Mouse (Mus musculus): ENCODE measurements around the gene Sp2. TPM values are rescaled to one million over a fixed set of nuclear protein-coding genes. Genes with fewer than 3 reads are reported as not detected.

The Sp2 gene
- total and polyA plus RNA-seq, 3 experiments: 10.4 to 12.4 (median 12.3) TPM

DNA sequence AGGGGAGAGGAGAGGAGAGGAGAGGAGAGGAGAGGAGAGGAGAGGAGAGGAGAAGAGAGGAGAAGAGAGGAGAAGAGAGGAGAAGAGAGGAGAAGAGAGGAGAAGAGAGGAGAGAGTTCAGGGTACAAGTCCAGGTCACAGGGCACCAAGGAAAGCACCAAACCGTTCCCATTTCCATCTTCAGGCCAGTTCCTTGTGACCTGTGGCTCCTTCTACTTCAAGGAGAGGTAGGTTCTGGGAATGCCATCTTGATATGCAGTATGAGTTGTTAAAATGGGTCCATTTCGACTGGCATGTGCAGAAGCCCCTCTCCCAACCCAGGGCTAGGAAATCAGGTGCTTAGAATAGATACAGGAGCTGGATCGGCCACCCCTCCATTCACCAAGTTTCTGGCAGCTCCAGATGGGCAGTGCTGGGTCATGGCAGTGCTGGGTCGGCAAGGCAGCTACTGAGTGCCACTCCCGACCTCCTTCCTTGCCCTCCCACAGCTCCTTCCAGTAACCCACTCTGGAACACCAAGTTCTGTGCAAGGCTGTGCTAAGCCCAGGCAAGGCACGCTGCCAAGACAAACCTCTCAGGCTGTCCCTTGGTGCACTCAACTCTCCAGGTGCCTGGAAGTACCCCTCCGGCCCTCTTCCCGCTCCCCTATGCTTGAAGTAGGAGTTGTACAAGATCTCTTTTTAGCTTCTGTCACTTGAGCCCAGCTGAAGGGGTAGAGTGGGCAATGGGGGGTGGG is 51.3 kb downstream of the Sp2 start:
- 42% methylated on average over 8 of the region's 8 CpGs for WGBS
- H3K36me3 ChIP-seq (ENCODE audit: control insufficient read depth, insufficient read depth, low read length): no peaks in the 10 kb centered on the region
- intact Hi-C loops (cut with DNase I): no loop called here
- no peak for TF ChIP-seq CTCF (IDR thresholded peaks at IDR 0.05)
- no peak for TF ChIP-seq POLR2A (IDR thresholded peaks at IDR 0.05; ENCODE audit: insufficient read depth, low read depth, low read length)
- TF ChIP-seq EP300 (IDR thresholded peaks at IDR 0.05; ENCODE audit: insufficient read depth, low read depth, low read length): no peak
- H3K27me3 ChIP-seq (ENCODE audit: control insufficient read depth, insufficient read depth, low read length): peaks cover 3% of the 10 kb centered on the region; the same call in 1 of the 2 replicates
- H3K79me2 ChIP-seq (replicated peaks; ENCODE audit: control insufficient read depth, insufficient read depth, low read length): no peaks in the 10 kb centered on the region
- peak in 1 of 2 experiments; percentile 44 for DNase-seq
- no peak overlapping the region for H3K4me3 ChIP-seq
- no peak overlapping the region for H3K9ac ChIP-seq (ENCODE audit: low read depth, low read length)
- H3K27ac ChIP-seq: no peak overlapping the region
- H3K4me1 ChIP-seq (ENCODE audit: control insufficient read depth, insufficient read depth, low read length): peaks cover 2% of the 10 kb centered on the region; the same call in 1 of the 2 replicates

DNA sequence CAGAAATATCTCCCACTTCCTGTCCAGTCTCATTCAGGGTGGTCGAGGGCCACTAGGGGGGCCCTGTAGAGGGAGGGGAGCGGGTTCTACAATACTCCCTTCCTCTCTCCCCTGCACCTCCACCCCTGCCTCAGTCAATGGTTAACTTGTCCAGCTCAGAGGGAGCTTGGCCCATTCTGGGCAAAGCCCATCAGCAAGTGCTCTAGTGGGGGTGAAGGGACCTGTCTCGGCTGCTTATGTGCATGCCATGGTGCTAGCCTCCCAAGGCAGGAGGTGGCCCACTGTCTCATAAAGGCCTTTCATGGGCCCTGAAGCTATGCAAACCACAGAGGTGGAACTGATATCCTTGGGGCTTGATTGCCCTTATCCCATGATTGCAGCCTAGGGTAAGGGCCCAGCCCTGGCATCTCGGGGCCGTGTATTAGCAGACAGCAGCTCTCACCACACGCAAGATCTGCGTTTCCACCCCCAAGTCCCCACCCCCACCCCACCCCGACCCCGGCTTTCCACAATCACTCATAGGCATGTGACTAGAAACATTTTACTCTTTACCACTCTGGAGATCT is 52.9 kb downstream of the Sp2 start:
- intact Hi-C loops (cut with DNase I): no loop called here
- H3K27ac ChIP-seq: no peak overlapping the region
- H3K9ac ChIP-seq (ENCODE audit: low read depth, low read length): no peak overlapping the region
- peaks cover 3% of the 10 kb centered on the region; the same call in 1 of the 2 replicates for H3K27me3 ChIP-seq (ENCODE audit: control insufficient read depth, insufficient read depth, low read length)
- 64% methylated on average over 9 of the region's 9 CpGs for WGBS
- H3K4me3 ChIP-seq: no peak overlapping the region
- H3K36me3 ChIP-seq (ENCODE audit: control insufficient read depth, insufficient read depth, low read length): no peaks in the 10 kb centered on the region
- no peak for DNase-seq
- no peak for TF ChIP-seq CTCF (IDR thresholded peaks at IDR 0.05)
- TF ChIP-seq EP300 (IDR thresholded peaks at IDR 0.05; ENCODE audit: insufficient read depth, low read depth, low read length): no peak
- TF ChIP-seq POLR2A (IDR thresholded peaks at IDR 0.05; ENCODE audit: insufficient read depth, low read depth, low read length): no peak
- H3K79me2 ChIP-seq (replicated peaks; ENCODE audit: control insufficient read depth, insufficient read depth, low read length): no peaks in the 10 kb centered on the region
- peaks cover 2% of the 10 kb centered on the region; the same call in 1 of the 2 replicates for H3K4me1 ChIP-seq (ENCODE audit: control insufficient read depth, insufficient read depth, low read length)

DNA sequence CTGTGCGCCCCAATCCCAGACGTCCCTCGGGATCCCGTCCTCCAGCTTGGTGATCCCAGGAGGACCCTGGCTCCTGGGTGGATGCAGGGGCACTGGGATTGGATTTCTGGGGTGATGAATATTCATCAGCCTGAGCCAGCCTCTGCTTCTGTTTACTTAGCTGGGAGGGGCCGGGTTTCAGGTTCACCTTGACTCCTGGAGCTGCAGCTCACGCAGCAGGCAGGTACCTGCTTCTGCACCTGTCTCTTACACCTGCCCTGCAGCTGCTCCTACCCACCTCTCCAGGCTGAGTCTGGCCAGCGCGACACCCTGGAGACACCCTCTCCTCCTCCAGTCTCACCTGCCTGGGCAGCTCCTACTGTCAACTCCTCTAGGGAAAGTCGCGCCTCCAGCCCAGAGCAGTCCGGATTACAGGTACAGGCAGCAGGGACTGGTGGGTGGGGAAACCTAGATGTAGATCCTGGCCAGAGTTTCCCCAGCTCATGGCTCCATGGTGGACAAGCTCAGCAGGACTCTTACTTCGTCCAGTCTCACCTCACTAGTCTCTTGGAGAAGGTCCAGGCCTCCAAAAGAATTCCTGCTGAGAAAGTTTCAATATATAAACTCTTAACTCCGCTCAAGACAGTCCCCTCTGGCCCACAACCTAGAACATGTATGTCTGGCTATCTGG is 53.5 kb downstream of the Sp2 start:
- no peak for DNase-seq

DNA sequence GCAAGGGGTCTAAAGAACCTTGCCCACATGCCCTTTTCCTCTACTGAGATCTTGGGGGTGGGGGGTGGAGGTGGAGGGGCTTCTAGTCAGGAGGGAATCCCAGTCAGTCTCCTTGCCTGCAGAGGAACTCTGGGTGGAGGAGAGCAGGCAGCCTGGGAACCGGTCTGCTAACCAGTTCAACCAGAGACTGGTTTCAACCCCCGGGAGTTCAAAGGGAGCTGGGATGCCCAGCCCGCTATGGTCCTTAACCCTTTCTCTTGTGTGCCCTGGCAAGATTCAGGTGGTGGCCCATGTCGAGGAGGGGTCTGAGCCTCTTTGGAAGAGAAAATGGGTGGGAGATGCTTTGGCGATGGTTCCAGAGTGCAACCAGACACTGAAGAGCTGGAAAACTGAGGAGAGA is 54.1 kb downstream of the Sp2 start:
- TF ChIP-seq CTCF (IDR thresholded peaks at IDR 0.05): no peak
- TF ChIP-seq POLR2A (IDR thresholded peaks at IDR 0.05; ENCODE audit: insufficient read depth, low read depth, low read length): no peak
- no peak for TF ChIP-seq EP300 (IDR thresholded peaks at IDR 0.05; ENCODE audit: insufficient read depth, low read depth, low read length)
- H3K9ac ChIP-seq (ENCODE audit: low read depth, low read length): no peak overlapping the region
- no peak overlapping the region for H3K4me3 ChIP-seq
- H3K27ac ChIP-seq: no peak overlapping the region
- peaks cover 3% of the 10 kb centered on the region; the same call in 1 of the 2 replicates for H3K27me3 ChIP-seq (ENCODE audit: control insufficient read depth, insufficient read depth, low read length)
- intact Hi-C loops (cut with DNase I): no loop called here
- H3K79me2 ChIP-seq (replicated peaks; ENCODE audit: control insufficient read depth, insufficient read depth, low read length): no peaks in the 10 kb centered on the region
- 9% methylated on average over 5 of the region's 5 CpGs for WGBS
- DNase-seq: no peak
- no peaks in the 10 kb centered on the region for H3K4me1 ChIP-seq (ENCODE audit: control insufficient read depth, insufficient read depth, low read length)
- no peaks in the 10 kb centered on the region for H3K36me3 ChIP-seq (ENCODE audit: control insufficient read depth, insufficient read depth, low read length)

More for the DNA sequence above, 53.5 kb downstream of the Sp2 start:
- H3K4me3 ChIP-seq: no peak overlapping the region
- peaks cover 3% of the 10 kb centered on the region; the same call in 1 of the 2 replicates for H3K27me3 ChIP-seq (ENCODE audit: control insufficient read depth, insufficient read depth, low read length)
- peaks cover 2% of the 10 kb centered on the region; the same call in 1 of the 2 replicates for H3K4me1 ChIP-seq (ENCODE audit: control insufficient read depth, insufficient read depth, low read length)
- no peaks in the 10 kb centered on the region for H3K36me3 ChIP-seq (ENCODE audit: control insufficient read depth, insufficient read depth, low read length)
- no peaks in the 10 kb centered on the region for H3K79me2 ChIP-seq (replicated peaks; ENCODE audit: control insufficient read depth, insufficient read depth, low read length)
- TF ChIP-seq CTCF (IDR thresholded peaks at IDR 0.05) (no peak), EP300 (IDR thresholded peaks at IDR 0.05; ENCODE audit: insufficient read depth, low read depth, low read length) (no peak), POLR2A (IDR thresholded peaks at IDR 0.05; ENCODE audit: insufficient read depth, low read depth, low read length) (no peak)
- no peak overlapping the region for H3K27ac ChIP-seq
- intact Hi-C loops (cut with DNase I): no loop called here
- WGBS: 25% methylated on average over 13 of the region's 13 CpGs
- no peak overlapping the region for H3K9ac ChIP-seq (ENCODE audit: low read depth, low read length)

- no peak within 1 kb of the TSS for H3K4me3 ChIP-seq
- H3K9ac ChIP-seq (ENCODE audit: low read depth, low read length): no peak within 1 kb of the TSS
- H3K36me3 ChIP-seq (ENCODE audit: control insufficient read depth, insufficient read depth, low read length): no peaks in the 10 kb centered on the region
- WGBS: 59% methylated on average over 2 of the region's 2 CpGs
- H3K27me3 ChIP-seq (ENCODE audit: control insufficient read depth, insufficient read depth, low read length): peaks cover 3% of the 10 kb centered on the region; the same call in 1 of the 2 replicates
- no peak for DNase-seq
- TF ChIP-seq CTCF (IDR thresholded peaks at IDR 0.05): no peak
- TF ChIP-seq EP300 (IDR thresholded peaks at IDR 0.05; ENCODE audit: insufficient read depth, low read depth, low read length): no peak
- no peak for TF ChIP-seq POLR2A (IDR thresholded peaks at IDR 0.05; ENCODE audit: insufficient read depth, low read depth, low read length)
- no peak within 1 kb of the TSS for H3K27ac ChIP-seq
- H3K4me1 ChIP-seq (ENCODE audit: control insufficient read depth, insufficient read depth, low read length): no peaks in the 10 kb centered on the region
- intact Hi-C loops (cut with DNase I): no loop called here
- no peaks in the 10 kb centered on the region for H3K79me2 ChIP-seq (replicated peaks; ENCODE audit: control insufficient read depth, insufficient read depth, low read length)
Measured at GRCm38 (mm10) chr11:96928088-96928487, 54.7 kb downstream of the Sp2 start, which contains the start of gene Prr15l. Gene Prr15l (plus strand): TSS chr11:96928104.
